Mouse (Mus musculus) ES-E14 (cell line): Measurements from ENCODE around the gene Akap2. TPM values are rescaled to one million over a fixed set of nuclear protein-coding genes. Genes with fewer than 3 reads are reported as not detected.

Source experiments
- DNase-seq: peaks from one replicate; pipeline ENCODE4 v3.0.0-alpha.2; 2013; ENCODE audit warnings: low read depth, low spot score
- H3K27ac ChIP-seq: 2 replicates; pipeline ENCODE4 v1.5.1; 2012; ENCODE audit warnings: low read depth, mild to moderate bottlenecking, low read length, moderate library complexity, mixed read lengths; ENCODE audit not compliant: poor library complexity, insufficient read depth, severe bottlenecking
- H3K36me3 ChIP-seq: 2 replicates; pipeline ENCODE4 v1.6.1; 2012; ENCODE audit warnings: mild to moderate bottlenecking, low read length, moderate library complexity, mixed read lengths; ENCODE audit not compliant: control insufficient read depth, poor library complexity, insufficient read depth, severe bottlenecking
- H3K4me1 ChIP-seq, 2 experiments: fragments of 150-350 bp in 1 of 2; sonication (generic) in 1 of 2; 2 replicates each; pipeline ENCODE4 v1.6.1; 2012; ENCODE audit warnings: low read length in 2 of 2, mild to moderate bottlenecking in 1 of 2, mixed read lengths in 1 of 2; ENCODE audit not compliant: control insufficient read depth in 2 of 2, insufficient read depth in 2 of 2, poor library complexity in 1 of 2
- H3K4me3 ChIP-seq, 2 experiments: fragments of 150-350 bp in 1 of 2; sonication (generic) in 1 of 2; 2 replicates each; pipeline ENCODE4 v1.5.1; 2012; ENCODE audit warnings: low read length in 2 of 2, low read depth in 1 of 2, mild to moderate bottlenecking in 1 of 2, mixed read lengths in 1 of 2; ENCODE audit not compliant: insufficient read depth in 1 of 2, poor library complexity in 1 of 2, severe bottlenecking in 1 of 2
- H3K9ac ChIP-seq: 2 replicates; pipeline ENCODE4 v1.6.1; 2012; ENCODE audit warnings: low read depth, mild to moderate bottlenecking, low read length, mixed read lengths; ENCODE audit not compliant: poor library complexity, insufficient read depth, severe bottlenecking
- H3K9me3 ChIP-seq: fragments of 150-350 bp; sonication (generic); 2 replicates; pipeline ENCODE4 v1.6.1; 2012; ENCODE audit warnings: low read depth, mild to moderate bottlenecking, low read length; ENCODE audit not compliant: control insufficient read depth, insufficient read depth
- CHD2 ChIP-seq: IDR thresholded peaks from 2 replicates; pipeline ENCODE4 v1.6.1; 2014; ENCODE audit warnings: mild to moderate bottlenecking, low read depth, low read length, inconsistent platforms
- HCFC1 ChIP-seq: IDR thresholded peaks from 2 replicates; pipeline ENCODE4 v1.6.1; 2012; ENCODE audit warnings: low read length, inconsistent platforms, borderline replicate concordance; ENCODE audit not compliant: insufficient read depth
- MAFK ChIP-seq: IDR thresholded peaks from 2 replicates; pipeline ENCODE4 v1.6.1; 2014; ENCODE audit warnings: mild to moderate bottlenecking, low read depth, low read length, inconsistent platforms; ENCODE audit not compliant: insufficient read depth
- ZC3H11A ChIP-seq: IDR thresholded peaks from 2 replicates; pipeline ENCODE4 v1.6.1; 2012; ENCODE audit warnings: low read depth, mild to moderate bottlenecking, inconsistent platforms, low read length, borderline replicate concordance
- ZNF384 ChIP-seq: IDR thresholded peaks from 2 replicates; pipeline ENCODE4 v1.6.1; 2012; ENCODE audit warnings: low read depth, low read length, inconsistent platforms
- in situ Hi-C, 2 experiments: fragments of 600-800 bp; cut with MboI; formaldehyde crosslinking; loops; one replicate each; pipeline ENCODE4 v1.15.1; 2025; ENCODE audit warnings: low sequenced_read_pairs in 2 of 2, inconsistent platforms in 1 of 2; ENCODE audit not compliant: unreplicated experiment in 2 of 2
- total RNA-seq: library from RNA; depleted of rRNA; stranded (reverse); fragments of 300-350 nt; gene quantifications from 2 replicates; pipeline ENCODE4 v1.2.3, GENCODE M21; 2012

The Akap2 gene
- total RNA-seq, 1 experiment = 35.7 TPM

DNA sequence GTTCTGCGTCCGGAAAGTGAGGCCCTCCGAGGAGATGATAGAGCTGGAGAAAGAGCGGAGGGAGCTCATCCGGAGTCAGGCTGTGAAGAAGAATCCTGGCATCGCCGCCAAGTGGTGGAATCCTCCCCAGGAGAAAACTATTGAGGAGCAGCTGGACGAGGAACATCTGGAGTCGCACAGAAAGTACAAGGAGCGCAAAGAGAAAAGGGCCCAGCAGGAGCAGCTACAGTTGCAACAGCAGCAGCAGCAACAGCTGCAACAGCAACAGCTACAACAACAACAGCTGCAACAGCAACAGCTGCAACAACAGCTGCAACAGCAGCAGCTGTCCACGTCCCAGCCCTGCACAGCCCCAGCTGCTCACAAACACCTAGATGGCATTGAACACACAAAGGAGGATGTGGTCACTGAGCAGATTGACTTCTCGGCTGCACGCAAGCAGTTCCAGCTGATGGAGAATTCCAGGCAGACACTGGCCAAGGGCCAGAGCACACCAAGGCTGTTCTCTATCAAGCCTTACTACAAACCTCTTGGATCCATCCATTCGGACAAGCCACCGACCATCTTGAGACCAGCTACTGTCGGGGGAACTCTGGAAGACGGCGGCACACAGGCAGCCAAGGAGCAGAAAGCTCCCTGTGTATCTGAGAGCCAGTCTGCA is 138.0 kb downstream of the Akap2 start:
- Histone ChIP-seq H3K4me1 (peaks cover 2 to 3% of the 10 kb centered on the region in 2 experiments; a peak in 1 of 4 replicates), H3K9me3 (0 out of 2 replicates have a peak, but pooled peaks cover 2% of the 10 kb centered on the region), H3K27ac (no peak overlapping the region), H3K4me3 (no peak overlapping the region), H3K36me3 (peaks cover 25% of the 10 kb centered on the region), H3K9ac (no peak overlapping the region)
- no peak for DNase-seq
- TF ChIP-seq MAFK = no peak
- in situ Hi-C loops = no loop called here

DNA sequence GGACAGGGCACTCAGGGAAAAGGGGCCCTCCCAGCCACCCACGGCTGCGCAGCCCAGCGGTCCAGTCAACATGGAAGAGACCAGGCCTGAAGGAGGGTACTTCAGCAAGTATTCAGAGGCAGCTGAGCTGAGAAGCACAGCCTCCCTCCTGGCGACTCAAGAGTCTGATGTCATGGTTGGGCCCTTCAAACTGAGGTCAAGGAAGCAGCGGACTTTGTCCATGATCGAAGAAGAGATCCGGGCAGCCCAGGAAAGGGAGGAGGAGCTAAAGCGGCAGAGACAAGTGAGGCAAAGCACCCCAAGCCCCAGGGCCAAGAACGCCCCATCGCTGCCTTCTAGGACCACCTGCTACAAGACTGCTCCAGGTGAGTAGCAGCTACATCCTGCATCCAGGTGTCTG is 139.2 kb downstream of the Akap2 start:
- DNase-seq = no peak
- Histone ChIP-seq H3K9ac (no peak overlapping the region), H3K27ac (no peak overlapping the region; the same call in 1 of the 2 replicates), H3K36me3 (peaks cover 25% of the 10 kb centered on the region), H3K9me3 (0 out of 2 replicates have a peak, but pooled peaks cover 2% of the 10 kb centered on the region), H3K4me1 (0 out of 4 replicates have a peak, but pooled peaks cover 0 to 3% of the 10 kb centered on the region in 2 experiments), H3K4me3 (no peak overlapping the region)
- in situ Hi-C loops = no loop called here
- no peak for TF ChIP-seq ZC3H11A
- no peak for TF ChIP-seq MAFK
- no peak for TF ChIP-seq HCFC1
- TF ChIP-seq CHD2 = no peak
- TF ChIP-seq ZNF384 = no peak

DNA sequence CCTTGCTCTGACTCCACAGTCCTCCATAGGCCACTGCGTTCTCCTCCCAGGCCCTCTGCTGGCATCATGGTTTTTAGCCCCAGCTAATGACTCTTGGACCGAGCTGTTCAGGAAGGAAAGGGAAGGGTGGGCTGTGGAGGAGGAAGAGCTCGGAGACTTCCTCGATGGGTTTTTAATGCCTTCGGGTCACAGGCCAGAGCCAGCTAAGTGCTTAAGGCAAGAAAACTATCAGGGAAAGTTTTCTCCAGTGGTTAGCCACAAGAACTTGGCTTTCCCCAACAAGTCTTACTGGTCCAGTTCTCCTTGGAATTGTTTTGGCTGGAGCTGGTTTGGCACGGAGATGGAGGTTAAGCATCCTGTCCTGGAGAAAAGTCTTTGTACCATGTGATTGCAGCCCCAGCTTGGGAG is 142.8 kb downstream of the Akap2 start:
- Histone ChIP-seq H3K9ac (no peak overlapping the region), H3K9me3 (no peaks in the 10 kb centered on the region), H3K36me3 (peaks cover 17% of the 10 kb centered on the region), H3K27ac (no peak overlapping the region), H3K4me3 (no peak overlapping the region), H3K4me1 (no peaks in the 10 kb centered on the region)
- no peak for DNase-seq
- in situ Hi-C loops = no loop called here
- TF ChIP-seq HCFC1 (no peak), ZC3H11A (no peak), ZNF384 (no peak), CHD2 (no peak), MAFK (no peak)

DNA sequence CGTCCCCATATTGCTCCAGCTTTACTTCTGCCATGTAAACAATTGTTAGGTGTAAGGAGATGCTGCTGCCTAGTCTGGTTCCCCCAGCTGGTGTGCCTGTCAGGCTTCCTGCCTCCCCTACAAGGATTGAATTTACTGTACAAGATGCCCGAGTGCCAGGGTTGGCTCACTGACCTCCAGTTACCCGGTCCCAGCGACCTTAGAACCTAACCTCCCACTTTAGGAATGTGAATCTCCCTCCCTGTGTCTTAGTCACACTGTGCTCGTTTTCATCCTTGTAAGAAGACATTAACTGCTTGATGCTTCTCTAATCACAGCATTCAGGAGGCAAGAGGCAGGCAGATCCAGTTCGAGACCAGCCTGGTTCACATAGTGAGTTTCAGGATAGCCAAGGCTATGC is 143.7 kb downstream of the Akap2 start:
- peaks cover 8% of the 10 kb centered on the region for H3K36me3 ChIP-seq
- TF ChIP-seq MAFK (no peak), CHD2 (no peak), ZNF384 (no peak), ZC3H11A (no peak), HCFC1 (no peak)
- no peak overlapping the region for H3K27ac ChIP-seq
- H3K4me1 ChIP-seq = no peaks in the 10 kb centered on the region
- no peak overlapping the region for H3K9ac ChIP-seq
- in situ Hi-C loops = no loop called here
- H3K9me3 ChIP-seq = no peaks in the 10 kb centered on the region
- no peak for DNase-seq
- no peak overlapping the region for H3K4me3 ChIP-seq

DNA sequence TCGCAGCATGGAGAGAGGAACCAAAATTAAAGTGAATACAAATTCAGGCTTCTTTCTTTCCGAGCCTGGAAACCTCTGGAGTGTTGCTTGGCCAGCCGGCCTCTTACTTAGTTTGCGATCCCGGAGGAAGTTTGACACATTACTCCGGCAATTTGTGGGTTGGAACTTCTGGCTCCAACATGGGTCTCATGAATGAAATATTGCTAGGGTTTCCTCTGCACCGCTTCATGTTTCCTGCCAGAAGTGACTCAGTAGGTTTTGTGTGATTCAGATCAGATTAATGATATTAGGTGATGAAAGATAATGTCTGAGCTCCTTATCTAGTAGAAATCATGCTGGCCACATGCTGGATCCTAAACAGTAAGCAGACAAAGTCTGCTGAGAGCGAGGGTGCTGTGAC is 144.4 kb downstream of the Akap2 start:
- Histone ChIP-seq H3K4me3 (no peak overlapping the region), H3K36me3 (peaks cover under 1% of the 10 kb centered on the region; the same call in 1 of the 2 replicates), H3K27ac (no peak overlapping the region), H3K9ac (no peak overlapping the region), H3K9me3 (no peaks in the 10 kb centered on the region), H3K4me1 (no peaks in the 10 kb centered on the region)
- DNase-seq = no peak
- TF ChIP-seq ZNF384 (no peak), HCFC1 (no peak), MAFK (no peak), CHD2 (no peak)
- in situ Hi-C loops = no loop called here
